Mouse (Mus musculus): ENCODE data around the gene Plcb2.

Plcb2 gene

DNA sequence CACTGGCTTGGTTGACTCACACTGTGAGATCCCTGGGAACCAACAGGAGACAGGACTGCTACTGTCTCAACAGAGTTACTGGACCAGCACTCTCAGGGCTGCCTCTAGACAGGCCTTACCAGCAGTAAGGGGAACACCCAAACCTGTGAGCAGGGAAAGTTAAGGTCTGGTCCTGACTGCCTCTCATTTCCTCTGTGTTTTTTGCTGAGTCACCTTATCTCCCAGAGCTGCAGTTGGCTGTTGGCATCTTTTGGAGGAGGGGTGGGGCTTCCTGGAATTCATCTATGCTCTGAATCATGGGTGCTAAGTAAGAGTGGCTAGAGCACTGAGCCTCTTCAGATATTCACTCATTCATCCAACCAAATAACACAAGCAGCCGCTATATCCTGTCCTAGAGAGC is 69.2 kb downstream of the Plcb2 start:
- peak; percentile 60 for DNase-seq (ENCODE audit: low spot score)

DNA sequence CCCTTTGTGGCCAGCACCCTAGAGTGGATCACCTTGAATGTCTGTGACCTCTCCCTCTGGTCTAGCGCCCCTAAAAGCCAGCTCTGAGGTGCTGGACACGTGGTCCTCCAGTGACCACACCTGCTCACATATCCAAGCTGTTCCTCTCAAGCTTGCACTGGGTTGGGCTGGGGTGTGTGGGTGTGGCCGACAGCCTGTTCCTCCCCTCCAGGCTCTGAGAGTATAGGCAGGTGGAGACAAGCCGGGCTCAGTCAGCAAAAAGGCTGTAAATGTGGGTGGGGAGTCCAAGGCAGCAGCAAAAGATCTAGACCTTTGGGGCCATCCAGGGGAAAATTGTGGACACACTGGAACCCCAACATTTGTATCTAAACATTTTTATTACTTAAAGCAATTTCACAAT is 69.8 kb downstream of the Plcb2 start:
- DNase-seq (ENCODE audit: low spot score): no peak

Data from ovary, adult 18-20 months (tissue).